Mouse (Mus musculus) ES-Bruce4 (cell line): ENCODE measurements at regions not wholly inside any gene's neighbourhood (a gene's known extent, or its start where the extent isn't known, plus 50 kb on each side); places are given as distances from the start of the nearest gene placed in this dataset.

Source experiments
- CTCF ChIP-seq: IDR thresholded peaks from one replicate; pipeline ENCODE4 v1.8.1; 2011; ENCODE audit warnings: low read depth, low read length
- EP300 ChIP-seq: IDR thresholded peaks from 2 replicates; pipeline ENCODE4 v1.6.1; 2011; ENCODE audit warnings: low read depth, low read length; ENCODE audit not compliant: insufficient read depth
- POLR2A ChIP-seq: IDR thresholded peaks from one replicate; pipeline ENCODE4 v1.8.1; 2011; ENCODE audit warnings: low read length; ENCODE audit not compliant: insufficient read depth

DNA sequence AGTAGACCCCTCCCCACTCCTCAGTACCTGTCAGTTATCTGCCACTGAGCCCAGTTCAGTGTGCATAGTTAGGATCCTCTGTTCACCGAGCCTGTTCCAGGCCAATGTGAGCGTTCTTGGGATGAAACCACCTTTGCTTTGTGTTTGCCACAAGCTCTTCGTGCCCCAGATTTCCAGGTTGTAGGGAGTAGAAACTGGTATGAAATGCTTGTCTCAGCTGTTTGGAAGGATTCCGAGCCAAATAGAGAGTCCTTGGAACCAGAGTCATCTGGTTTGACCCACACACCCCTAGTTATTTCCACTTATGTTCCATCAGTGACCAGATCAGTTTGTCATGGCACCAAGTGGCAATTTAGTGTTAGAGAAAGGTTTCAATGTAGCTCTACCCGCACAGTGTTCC lies 171.2 kb upstream of the Kit start:
- TF ChIP-seq CTCF (no peak), EP300 (no peak), POLR2A (no peak)
